Mouse (Mus musculus) brain, embryonic 14.5 days (tissue): ENCODE results near the gene Prkci.

ENCODE experiments used
- CTCF ChIP-seq: fragments of 200-500 bp; IDR thresholded peaks from 2 replicates; pipeline ENCODE4 v1.5.1; 2012; ENCODE audit warnings: inconsistent platforms, mild to moderate bottlenecking, moderate library complexity, borderline replicate concordance; ENCODE audit not compliant: insufficient read depth, insufficient read length; ENCODE audit errors: extremely low read depth
- POLR2A ChIP-seq: fragments of 200-500 bp; IDR thresholded peaks from 2 replicates; pipeline ENCODE4 v1.6.1; 2012; ENCODE audit warnings: mild to moderate bottlenecking, inconsistent platforms, borderline replicate concordance; ENCODE audit not compliant: poor library complexity, insufficient read depth, insufficient read length, severe bottlenecking; ENCODE audit errors: extremely low read depth

DNA sequence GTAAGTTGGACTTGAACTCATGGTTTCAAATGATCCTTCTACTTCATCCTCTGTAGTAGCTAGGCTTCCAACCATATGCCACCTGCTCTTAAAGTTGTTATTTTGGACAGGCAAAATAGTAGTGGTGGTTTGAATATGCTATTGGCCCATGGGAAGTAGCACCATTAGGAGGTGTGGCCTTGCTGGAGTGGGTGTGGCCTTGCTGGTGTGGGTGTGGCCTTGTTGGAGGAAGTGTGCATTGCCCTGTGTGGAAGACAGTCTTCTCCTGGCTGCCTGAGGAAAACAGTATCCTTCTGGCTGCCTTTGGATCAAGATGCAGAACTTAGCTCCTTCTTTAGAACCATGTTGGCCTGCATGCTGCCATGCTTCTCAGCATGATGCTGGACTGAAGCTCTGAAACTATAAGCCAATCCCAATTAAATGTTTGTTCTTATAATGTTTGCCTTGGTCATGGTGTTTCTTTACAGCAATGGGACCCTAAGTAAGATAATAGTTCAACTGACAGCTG is 2.4 kb upstream of the Prkci start:
- TF ChIP-seq POLR2A, result no peak
- TF ChIP-seq CTCF, result no peak
